Mouse (Mus musculus) ES-Bruce4 (cell line): ENCODE data around the gene Tmem117.

Experiments
- CTCF ChIP-seq: IDR thresholded peaks from one replicate; pipeline ENCODE4 v1.8.1; 2011; ENCODE audit warnings: low read depth, low read length
- EP300 ChIP-seq: IDR thresholded peaks from 2 replicates; pipeline ENCODE4 v1.6.1; 2011; ENCODE audit warnings: low read depth, low read length; ENCODE audit not compliant: insufficient read depth
- POLR2A ChIP-seq: IDR thresholded peaks from one replicate; pipeline ENCODE4 v1.8.1; 2011; ENCODE audit warnings: low read length; ENCODE audit not compliant: insufficient read depth

- no peak for TF ChIP-seq CTCF
- no peak for TF ChIP-seq EP300
- no peak for TF ChIP-seq POLR2A
These were observed 46.9 kb upstream of the Tmem117 start for GRCm38 (mm10) chr15:94582000-94582593.
